Mouse (Mus musculus) neural tube, embryonic 10.5 days (tissue): ENCODE measurements around the gene Lsm7.

Experiments used
- DNase-seq: peaks from one replicate; pipeline ENCODE4 v3.0.0-alpha.2; 2017; ENCODE audit warnings: low spot score; ENCODE audit errors: extremely low spot score

Gene Lsm7

DNA sequence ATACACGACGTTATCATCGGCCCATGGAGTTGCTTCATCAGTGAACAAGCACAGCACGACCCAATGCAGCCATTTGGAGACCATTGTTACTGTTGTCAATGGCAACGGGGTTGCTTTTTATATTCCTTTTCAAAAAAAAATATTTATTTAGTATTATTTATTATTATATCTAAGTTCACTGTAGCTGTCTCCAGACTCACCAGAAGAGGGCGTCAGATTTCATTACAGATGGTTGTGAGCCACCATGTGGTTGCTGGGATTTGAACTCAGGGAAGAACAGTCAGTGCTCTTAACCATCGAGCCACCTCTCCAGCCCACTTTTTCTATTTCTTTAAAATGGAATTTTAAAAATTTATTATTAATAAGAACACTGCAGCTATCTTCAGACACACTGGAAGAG lies 40.2 kb downstream of the Lsm7 start:
- no peak for DNase-seq

DNA sequence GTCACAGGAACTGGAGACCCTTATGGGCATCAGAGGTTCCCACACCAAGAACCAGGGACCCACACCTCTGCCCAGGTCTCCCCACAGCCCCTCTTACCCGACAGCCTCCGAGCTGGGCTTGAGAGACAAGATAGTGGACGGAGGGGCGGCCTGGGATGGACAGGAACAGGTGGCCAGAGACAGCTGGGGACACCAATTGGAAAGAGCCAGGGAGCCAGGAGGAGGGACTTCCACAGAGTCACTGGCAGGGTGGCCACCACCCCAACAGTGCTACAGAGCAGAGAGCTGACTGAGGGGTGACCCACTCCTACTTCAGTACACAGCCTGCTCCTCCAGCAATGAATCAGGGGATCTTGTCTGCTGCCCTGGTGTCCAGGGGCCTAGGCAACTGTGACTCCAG lies 41.6 kb downstream of the Lsm7 start, which contains the start of gene Jsrp1:
Gene Jsrp1, minus strand, starts transcription at position 133 of the 400 bp plus-strand sequence.
- DNase-seq: no peak

DNA sequence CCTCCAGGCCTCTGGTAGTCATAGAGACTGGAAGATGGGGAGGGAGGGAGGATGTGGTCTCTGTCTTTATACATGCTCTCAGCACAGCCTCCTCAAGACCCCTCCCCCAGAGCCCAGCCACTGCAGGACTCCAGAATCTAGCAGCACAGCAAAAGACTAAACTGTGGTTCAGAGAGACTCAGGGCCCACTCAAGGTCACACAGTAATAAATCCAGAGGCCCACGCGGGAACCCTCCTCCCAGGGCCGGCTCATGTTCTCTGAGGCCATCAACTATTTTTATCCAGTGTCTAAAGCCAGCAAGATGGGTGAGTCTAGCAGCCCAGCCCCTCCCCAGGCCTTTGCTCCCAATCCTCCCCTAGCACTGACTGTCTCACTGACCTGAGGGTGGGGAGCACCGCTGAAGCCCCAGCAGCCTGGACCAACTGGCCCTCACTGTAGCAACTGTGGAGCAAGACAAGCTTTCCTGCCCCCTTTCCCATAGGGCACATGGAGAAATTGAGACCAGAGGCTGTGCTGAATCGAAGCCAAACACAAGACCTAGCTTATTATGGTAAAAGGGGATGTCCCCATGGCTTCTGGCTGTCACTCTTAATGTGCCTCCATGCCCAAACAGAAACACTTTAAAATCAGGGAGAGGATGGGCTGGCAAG lies 42.5 kb downstream of the Lsm7 start:
- DNase-seq: no peak

DNA sequence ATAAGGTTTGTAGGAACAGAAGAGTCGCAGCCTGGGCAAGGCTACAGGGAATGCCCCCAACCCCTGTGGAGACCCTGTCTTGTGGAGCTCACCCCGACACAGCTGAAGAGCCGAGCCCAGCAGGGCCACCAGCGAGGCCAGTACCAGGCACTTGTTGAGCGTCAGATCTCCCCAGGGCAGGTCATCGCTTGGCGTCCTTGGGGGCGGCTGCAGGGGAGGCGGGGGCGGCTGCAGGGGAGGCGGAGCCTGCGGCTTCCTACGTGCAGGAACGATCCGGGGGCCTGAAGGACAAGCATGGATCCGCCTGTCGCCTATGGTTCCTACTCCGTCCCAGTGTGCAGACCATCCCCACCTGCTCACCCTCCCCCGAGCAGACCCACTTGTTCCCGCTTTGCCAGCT lies 44.9 kb downstream of the Lsm7 start:
- DNase-seq: no peak

DNA sequence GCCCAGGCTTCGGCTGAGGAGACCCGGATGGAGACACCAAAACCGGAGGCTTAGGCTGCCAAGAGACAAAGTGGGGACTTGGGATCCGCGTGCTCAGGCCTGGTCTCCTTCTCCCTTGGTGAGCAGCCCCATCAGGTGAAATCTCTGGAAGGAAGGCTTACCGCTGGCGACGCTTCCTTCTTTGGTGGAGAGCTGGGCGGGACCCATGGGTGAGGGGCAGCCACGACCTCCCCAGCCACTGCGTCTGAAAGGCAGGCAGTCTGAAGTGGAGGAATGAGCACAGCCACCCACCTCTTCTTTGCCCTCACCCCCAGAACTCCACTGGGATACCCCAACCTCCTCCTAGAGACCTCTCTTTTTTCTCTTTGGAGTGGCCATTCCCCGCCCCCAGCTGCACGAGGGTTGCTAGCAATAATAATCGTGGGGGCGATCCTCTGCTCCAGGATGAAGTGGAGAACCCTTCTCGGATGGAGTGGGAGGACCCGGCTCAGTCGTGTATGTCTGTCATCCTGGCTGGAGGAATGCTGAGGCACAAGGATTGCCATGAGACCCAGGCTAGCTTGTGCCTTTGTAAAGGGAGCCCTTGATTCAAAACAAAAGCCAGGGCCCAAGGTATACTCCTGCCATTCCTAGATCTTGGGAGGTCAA lies 45.9 kb downstream of the Lsm7 start:
- DNase-seq: no peak

DNA sequence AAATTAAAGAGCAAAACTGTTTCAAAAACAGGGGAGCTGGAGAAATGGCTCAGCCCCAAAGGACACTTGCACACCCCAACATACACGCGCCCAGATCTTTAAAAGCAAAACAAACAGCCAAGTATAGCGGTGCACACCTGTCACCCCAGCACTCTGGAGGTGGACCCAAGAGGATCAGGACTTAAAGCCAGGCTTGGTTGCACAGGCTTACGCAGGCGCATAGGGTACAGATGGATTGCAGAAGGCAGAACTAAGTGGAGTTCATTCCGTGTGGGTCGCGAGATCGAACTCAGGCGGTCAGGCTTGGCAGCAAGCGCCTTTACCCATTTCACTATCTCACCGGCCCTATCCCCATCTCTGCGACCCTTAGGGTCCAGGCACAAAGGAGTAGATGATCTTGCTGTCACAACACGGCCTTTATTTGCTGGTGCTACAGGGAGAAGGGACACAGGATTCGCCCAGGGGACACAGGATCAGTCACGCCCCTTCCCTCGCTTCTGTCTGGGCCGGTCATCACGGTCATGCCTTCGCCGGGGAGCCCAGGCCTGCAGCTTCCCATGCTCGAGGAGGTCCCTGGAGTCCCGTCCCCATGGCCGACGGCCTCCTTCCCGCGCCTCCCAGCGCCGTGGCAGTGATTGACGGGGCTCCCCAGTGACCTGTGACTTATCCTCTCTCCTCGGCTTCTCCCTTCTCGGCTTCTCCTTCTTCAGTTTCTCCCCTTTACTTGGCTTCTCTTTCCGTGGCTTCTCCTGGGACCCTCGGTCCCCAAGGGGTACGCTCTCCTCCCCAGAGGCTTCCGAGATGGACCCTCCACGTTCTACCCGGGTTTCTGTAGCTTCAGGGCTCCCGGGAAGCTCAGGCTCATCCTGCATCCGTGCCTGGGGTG lies 46.7 kb downstream of the Lsm7 start:
- peak; percentile 58 for DNase-seq

DNA sequence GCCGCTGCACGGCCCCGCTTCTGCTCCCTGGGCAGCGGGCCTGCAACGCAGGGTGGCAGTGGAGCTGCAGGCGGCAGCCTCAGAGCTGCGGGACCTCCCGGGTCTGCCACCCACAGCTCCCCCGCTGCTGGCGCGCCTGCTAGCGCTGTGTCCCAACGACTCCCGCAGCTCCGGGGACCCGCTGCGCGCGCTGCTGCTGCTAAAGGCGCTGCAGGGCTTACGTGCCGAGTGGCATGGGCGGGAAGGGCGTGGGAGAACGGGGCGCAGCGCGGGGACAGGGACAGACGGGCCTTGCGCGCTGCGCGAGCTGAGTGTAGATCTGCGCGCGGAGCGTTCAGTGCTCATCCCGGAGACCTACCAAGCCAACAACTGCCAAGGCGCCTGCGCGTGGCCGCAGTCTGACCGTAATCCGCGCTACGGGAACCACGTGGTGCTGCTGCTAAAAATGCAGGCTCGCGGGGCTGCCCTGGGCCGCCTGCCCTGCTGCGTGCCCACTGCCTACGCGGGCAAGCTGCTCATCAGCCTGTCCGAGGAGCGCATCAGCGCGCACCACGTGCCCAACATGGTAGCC lies 47.9 kb downstream of the Lsm7 start:
- DNase-seq: peak; percentile 82

DNA sequence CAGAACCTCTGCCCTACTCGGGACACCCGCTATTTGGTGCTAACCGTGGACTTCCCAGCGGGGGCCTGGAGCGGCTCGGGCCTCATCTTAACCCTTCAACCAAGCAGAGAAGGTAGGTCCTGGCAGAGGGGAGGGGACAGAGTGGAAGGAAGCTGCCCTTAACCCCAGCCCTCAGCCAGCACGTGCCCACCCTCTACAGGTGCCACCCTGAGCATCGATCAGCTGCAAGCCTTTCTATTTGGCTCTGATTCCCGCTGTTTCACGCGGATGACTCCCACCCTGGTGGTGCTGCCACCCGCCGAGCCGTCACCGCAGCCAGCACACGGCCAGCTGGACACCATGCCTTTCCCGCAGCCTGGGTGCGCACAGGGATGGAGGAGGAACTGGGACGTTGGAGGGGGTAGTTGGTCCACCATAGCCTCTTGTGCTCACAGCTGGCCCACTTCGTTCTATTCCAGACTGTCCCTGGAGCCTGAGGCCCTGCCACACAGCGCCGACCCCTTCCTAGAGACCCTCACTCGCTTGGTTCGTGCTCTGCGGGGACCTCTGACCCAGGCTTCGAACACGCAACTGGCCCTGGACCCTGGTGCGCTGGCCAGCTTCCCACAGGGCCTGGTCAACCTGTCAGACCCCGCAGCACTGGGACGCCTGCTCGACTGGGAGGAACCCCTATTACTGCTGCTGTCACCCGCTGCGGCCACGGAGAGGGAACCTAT lies 48.5 kb downstream of the Lsm7 start:
- no peak for DNase-seq

DNA sequence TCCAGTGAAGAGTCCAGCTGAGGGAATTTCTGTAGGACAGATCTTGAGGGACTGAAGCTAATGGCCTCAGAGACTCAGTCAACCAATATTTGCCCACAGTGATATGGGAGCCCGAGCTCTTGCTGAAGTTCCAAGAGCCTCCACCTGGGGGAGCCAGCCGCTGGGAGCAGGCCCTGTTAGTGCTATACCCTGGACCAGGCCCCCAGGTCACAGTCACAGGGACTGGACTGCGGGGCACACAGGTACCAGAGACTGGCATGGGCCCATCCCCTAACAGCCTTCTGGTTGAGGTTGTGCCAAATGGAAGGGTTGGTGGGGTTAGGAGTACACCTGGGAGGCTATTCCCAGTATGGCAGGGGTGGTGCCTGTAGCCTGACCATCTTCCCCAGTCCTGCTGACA lies 49.1 kb downstream of the Lsm7 start:
- DNase-seq: peak; percentile 85

DNA sequence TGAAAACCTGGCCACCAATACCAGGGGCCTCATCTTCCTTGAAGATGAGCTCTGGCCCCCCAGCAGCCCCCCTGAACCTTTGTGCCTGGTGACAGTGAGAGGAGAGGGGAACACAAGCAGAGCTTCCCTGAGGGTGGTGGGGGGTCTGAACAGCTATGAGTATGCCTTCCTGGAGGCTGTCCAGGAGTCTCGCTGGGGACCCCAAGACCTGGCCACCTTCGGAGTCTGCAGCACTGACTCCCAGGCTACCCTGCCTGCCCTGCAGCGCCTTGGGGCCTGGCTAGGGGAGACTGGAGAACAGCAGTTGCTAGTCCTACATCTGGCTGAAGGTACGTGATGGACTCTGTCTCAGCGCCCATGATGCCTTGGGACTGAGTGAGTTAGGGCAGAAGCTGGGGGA lies 49.7 kb downstream of the Lsm7 start:
- DNase-seq: no peak

DNA sequence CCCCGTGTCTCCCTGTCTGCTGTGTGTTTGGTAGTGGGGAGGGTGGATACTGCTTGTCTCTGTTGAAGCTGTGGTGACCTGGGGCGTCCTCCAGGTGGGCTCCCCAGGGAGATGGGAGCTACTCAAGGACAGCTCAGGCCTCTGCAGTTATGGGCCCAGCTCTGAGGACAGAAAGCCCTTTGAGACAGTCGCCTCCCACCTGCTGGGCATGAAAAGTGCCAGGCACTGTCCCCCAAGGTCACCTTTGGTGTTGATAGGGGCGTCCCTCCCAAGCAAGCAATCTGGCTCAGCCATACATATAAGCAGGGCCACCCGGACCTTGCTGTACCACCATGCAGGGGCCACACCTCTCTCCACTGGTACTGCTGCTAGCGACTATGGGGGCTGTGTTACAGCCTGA lies 50.1 kb downstream of the Lsm7 start, which contains the start of gene Amh:
Gene Amh, plus strand, starts transcription at position 328 of the 400 bp plus-strand sequence.
- DNase-seq: no peak

DNA sequence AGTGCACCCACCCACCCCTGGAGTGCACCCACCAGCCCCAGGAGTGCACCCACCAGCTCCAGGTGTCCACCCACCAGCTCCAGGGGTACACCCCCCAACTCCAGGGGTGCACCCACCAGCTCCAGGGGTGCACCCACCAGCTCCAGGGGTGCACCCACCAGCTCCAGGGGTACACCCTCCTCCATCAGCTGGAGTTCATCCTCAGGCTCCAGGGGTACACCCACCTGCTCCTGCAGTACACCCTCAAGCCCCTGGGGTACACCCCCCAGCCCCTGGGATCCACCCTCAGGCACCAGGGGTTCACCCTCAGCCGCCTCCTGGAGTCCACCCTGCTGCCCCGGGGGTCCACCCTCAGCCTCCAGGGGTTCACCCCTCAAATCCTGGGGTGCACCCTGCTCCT lies 50.7 kb downstream of the Lsm7 start:
- DNase-seq: no peak

DNA sequence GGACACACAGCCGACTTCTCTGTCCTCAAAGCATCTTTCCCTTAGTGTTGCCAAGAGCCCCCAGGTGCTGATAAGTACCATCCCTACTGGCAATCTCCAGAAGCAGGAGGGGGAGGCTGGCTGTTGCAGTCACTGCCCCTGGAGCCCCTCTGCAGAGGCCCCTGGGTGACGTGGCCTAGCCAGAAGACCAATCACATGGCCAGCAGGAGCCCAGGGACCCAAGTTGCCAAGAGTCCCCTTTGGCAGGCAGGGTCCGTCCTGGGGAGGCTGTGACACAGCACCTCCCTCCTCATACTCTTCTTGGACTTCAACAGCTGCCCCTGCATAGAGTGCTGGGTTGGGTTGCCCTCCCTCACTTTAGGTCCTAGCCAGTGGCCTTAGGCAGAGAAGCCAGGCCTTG lies 52.0 kb downstream of the Lsm7 start:
- DNase-seq: no peak
